In genomic region chr1:162313451-162314276, GRCm38 (mm10) we compare ENCODE assay signal across 8 mouse cellular contexts.
DNase-seq lines count a peak whose midpoint lies in the region; ATAC-seq and TF ChIP-seq lines count a peak whose summit lies in the region.

No protein-coding gene starts in this region.

- ATAC-seq in embryonic facial prominence, embryonic 12.5 days (ENCODE audit: insufficient number of reproducible peaks, insufficient read depth, low FRiP score, low TSS enrichment): no peak
- ATAC-seq in midbrain, embryonic 12.5 days (ENCODE audit: low FRiP score, low read depth): peak; percentile 88

- no peaks in the 10 kb centered on the region for H3K27me3 ChIP-seq in ES-Bruce4 (ENCODE audit: control insufficient read depth, insufficient read depth, low read length, poor library complexity, severe bottlenecking)
- H3K27me3 ChIP-seq in embryonic facial prominence, embryonic 12.5 days: no peaks in the 10 kb centered on the region
- no peaks in the 10 kb centered on the region for H3K27me3 ChIP-seq in hindbrain, embryonic 10.5 days (ENCODE audit: insufficient read depth, poor library complexity, severe bottlenecking)
- no peaks in the 10 kb centered on the region for H3K27me3 ChIP-seq in midbrain, embryonic 12.5 days

- intact Hi-C loops in left cerebral cortex, adult 2 months (cut with DNase I): loop anchor here (2.0 to 10.0 kb wide), 4 partner anchors 156 to 439 kb away; partner anchors contain the start of gene Suco

- no peaks in the 10 kb centered on the region for H3K9me3 ChIP-seq in ES-Bruce4 (replicated peaks; ENCODE audit: control insufficient read depth, insufficient read depth, low read length, poor library complexity, severe bottlenecking)
- no peaks in the 10 kb centered on the region for H3K9me3 ChIP-seq in embryonic facial prominence, embryonic 12.5 days
- H3K9me3 ChIP-seq in hindbrain, embryonic 10.5 days: no peaks in the 10 kb centered on the region
- H3K9me3 ChIP-seq in midbrain, embryonic 12.5 days: no peaks in the 10 kb centered on the region

- 38% methylated on average over 11 of the region's 11 CpGs for WGBS in embryonic facial prominence, embryonic 12.5 days
- 48% methylated on average over 11 of the region's 11 CpGs for WGBS in hindbrain, embryonic 10.5 days
- 34% methylated on average over 11 of the region's 11 CpGs for WGBS in midbrain, embryonic 12.5 days

- peak; percentile 9 for TF ChIP-seq CTCF in ES-Bruce4 (IDR thresholded peaks at IDR 0.05; ENCODE audit: low read depth, low read length)
- peak; percentile 88 for TF ChIP-seq CTCF in left cerebral cortex, adult 2 months (IDR thresholded peaks at IDR 0.05)

- H3K36me3 ChIP-seq in ES-Bruce4 (ENCODE audit: control insufficient read depth, insufficient read depth, low read length, poor library complexity, severe bottlenecking): no peaks in the 10 kb centered on the region
- H3K36me3 ChIP-seq in embryonic facial prominence, embryonic 12.5 days: no peaks in the 10 kb centered on the region
- no peaks in the 10 kb centered on the region for H3K36me3 ChIP-seq in hindbrain, embryonic 10.5 days
- 0 out of 2 replicates have a peak, but pooled peaks cover 2% of the 10 kb centered on the region for H3K36me3 ChIP-seq in midbrain, embryonic 12.5 days

- no peak overlapping the region for H3K4me3 ChIP-seq in ES-Bruce4 (ENCODE audit: low read depth, low read length)
- H3K4me3 ChIP-seq in embryonic facial prominence, embryonic 12.5 days: no peak overlapping the region
- peak overlapping the region; percentile 20; the same call in 1 of the 2 replicates for H3K4me3 ChIP-seq in hindbrain, embryonic 10.5 days
- no peak overlapping the region for H3K4me3 ChIP-seq in left cerebral cortex, adult 2 months
- no peak overlapping the region for H3K4me3 ChIP-seq in midbrain, embryonic 12.5 days

- TF ChIP-seq POLR2A in ES-Bruce4 (IDR thresholded peaks at IDR 0.05; ENCODE audit: insufficient read depth, low read length): no peak

- H3K9ac ChIP-seq in ES-Bruce4 (ENCODE audit: low read depth, poor library complexity, severe bottlenecking): no peak overlapping the region
- 0 out of 2 replicates have a peak overlapping the region, but pooled peaks have one; percentile 15 for H3K9ac ChIP-seq in embryonic facial prominence, embryonic 12.5 days
- H3K9ac ChIP-seq in midbrain, embryonic 12.5 days (replicated peaks): no peak overlapping the region

- no peak for TF ChIP-seq EP300 in ES-Bruce4 (IDR thresholded peaks at IDR 0.05; ENCODE audit: insufficient read depth, low read depth, low read length)

- no peak overlapping the region for H3K27ac ChIP-seq in ES-Bruce4 (ENCODE audit: insufficient read depth, low read length)
- peak overlapping the region; percentile 81 for H3K27ac ChIP-seq in embryonic facial prominence, embryonic 12.5 days
- peak overlapping the region; percentile 82 for H3K27ac ChIP-seq in hindbrain, embryonic 10.5 days
- no peak overlapping the region; the same call in 1 of the 2 replicates for H3K27ac ChIP-seq in left cerebral cortex, adult 2 months
- no peak overlapping the region for H3K27ac ChIP-seq in midbrain, embryonic 12.5 days (replicated peaks)

- peak; percentile 35 for DNase-seq in adrenal gland, postnatal 14 days
- no peak for DNase-seq in adrenal gland, adult 18-20 months (ENCODE audit: low spot score in 2 of 2)
- peak; percentile 48 for DNase-seq in hindbrain, embryonic 10.5 days (ENCODE audit: low spot score)
- DNase-seq in left cerebral cortex, adult 2 months (ENCODE audit: extremely low spot score in 1 of 2, low spot score in 2 of 2): peak; percentile 36 to 40
- DNase-seq in T-cell, adult 2 months (ENCODE audit: low spot score): no peak

- H3K4me2 ChIP-seq in embryonic facial prominence, embryonic 12.5 days (replicated peaks): peak overlapping the region; percentile 27
- peak overlapping the region; percentile 19; the same call in 1 of the 2 replicates for H3K4me2 ChIP-seq in midbrain, embryonic 12.5 days (replicated peaks)

- H3K4me1 ChIP-seq in ES-Bruce4 (ENCODE audit: control insufficient read depth, insufficient read depth, low read length): no peaks in the 10 kb centered on the region
- H3K4me1 ChIP-seq in embryonic facial prominence, embryonic 12.5 days: peaks cover 16% of the 10 kb centered on the region
- peaks cover 16% of the 10 kb centered on the region for H3K4me1 ChIP-seq in hindbrain, embryonic 10.5 days (replicated peaks)
- H3K4me1 ChIP-seq in midbrain, embryonic 12.5 days: 0 out of 2 replicates have a peak, but pooled peaks cover 6% of the 10 kb centered on the region

Comparison
In these comparisons a context has a peak if more than half of its experiments do, and no peak if none do; other contexts are left out.
1. DNase-seq: peak in adrenal gland, postnatal 14 days (single experiment), hindbrain, embryonic 10.5 days (single experiment) and left cerebral cortex, adult 2 months (2 of 2); none in adrenal gland, adult 18-20 months (0 of 2) and T-cell, adult 2 months (single experiment).
2. H3K27ac ChIP-seq: peak in embryonic facial prominence, embryonic 12.5 days (single experiment) and hindbrain, embryonic 10.5 days (single experiment); none in ES-Bruce4 (single experiment), left cerebral cortex, adult 2 months (single experiment) and midbrain, embryonic 12.5 days (single experiment).